Mouse (Mus musculus): Measurements from ENCODE around the gene Serpinb2. TPM values are rescaled to one million over a fixed set of nuclear protein-coding genes. Genes with fewer than 3 reads are reported as not detected.
A peak's percentile ranks its signal among the peaks of the same experiment; 100 is the strongest.

Serpinb2 gene
- not detected in 2 replicates for total RNA-seq (2014; fragmentation: Nextera tagmentation)
- total RNA-seq (2017), result not detected in 2 replicates

- no peak for ATAC-seq (replicated peaks; ENCODE audit: low FRiP score, low TSS enrichment, poor library complexity, severe bottlenecking)
Observed at GRCm38 (mm10) chr1:107511252-107511651, at the start of gene Serpinb2. Serpinb2 (plus strand) TSS chr1:107511423.

- ATAC-seq (replicated peaks; ENCODE audit: low FRiP score, low TSS enrichment, poor library complexity, severe bottlenecking), result no peak
Observed at GRCm38 (mm10) chr1:107479909-107480308, 31.3 kb upstream of the Serpinb2 start.

GRCm38 (mm10) chr1:107481452-107481851 lies 29.8 kb upstream of the Serpinb2 start:
- ATAC-seq (replicated peaks; ENCODE audit: low FRiP score, low TSS enrichment, poor library complexity, severe bottlenecking), result peak; percentile 94

- ATAC-seq (replicated peaks; ENCODE audit: low FRiP score, low TSS enrichment, poor library complexity, severe bottlenecking), result no peak
Observed at GRCm38 (mm10) chr1:107489577-107489976, 21.6 kb upstream of the Serpinb2 start.

GRCm38 (mm10) chr1:107496789-107497188 lies 14.4 kb upstream of the Serpinb2 start:
- ATAC-seq (replicated peaks; ENCODE audit: low FRiP score, low TSS enrichment, poor library complexity, severe bottlenecking), result no peak

- no peak for ATAC-seq (replicated peaks; ENCODE audit: low FRiP score, low TSS enrichment, poor library complexity, severe bottlenecking)
Observed at GRCm38 (mm10) chr1:107502025-107502424, 9.2 kb upstream of the Serpinb2 start.

GRCm38 (mm10) chr1:107503294-107503693 lies 7.9 kb upstream of the Serpinb2 start:
- ATAC-seq (replicated peaks; ENCODE audit: low FRiP score, low TSS enrichment, poor library complexity, severe bottlenecking), result no peak

- ATAC-seq (replicated peaks; ENCODE audit: low FRiP score, low TSS enrichment, poor library complexity, severe bottlenecking), result no peak
Observed at GRCm38 (mm10) chr1:107505898-107506562, 5.2 kb upstream of the Serpinb2 start.

GRCm38 (mm10) chr1:107512194-107513138 lies 1.2 kb downstream of the Serpinb2 start:
- no peak for ATAC-seq (replicated peaks; ENCODE audit: low FRiP score, low TSS enrichment, poor library complexity, severe bottlenecking)

- no peak for ATAC-seq (replicated peaks; ENCODE audit: low FRiP score, low TSS enrichment, poor library complexity, severe bottlenecking)
Observed at GRCm38 (mm10) chr1:107513530-107513929, 2.3 kb downstream of the Serpinb2 start.

- no peak for ATAC-seq (replicated peaks; ENCODE audit: low FRiP score, low TSS enrichment, poor library complexity, severe bottlenecking)
Observed at GRCm38 (mm10) chr1:107515839-107516498, 4.7 kb downstream of the Serpinb2 start.

- ATAC-seq (replicated peaks; ENCODE audit: low FRiP score, low TSS enrichment, poor library complexity, severe bottlenecking), result no peak
Observed at GRCm38 (mm10) chr1:107525592-107525991, 14.4 kb downstream of the Serpinb2 start.

- ATAC-seq (replicated peaks; ENCODE audit: low FRiP score, low TSS enrichment, poor library complexity, severe bottlenecking), result no peak
Observed at GRCm38 (mm10) chr1:107528325-107529078, 17.3 kb downstream of the Serpinb2 start.

GRCm38 (mm10) chr1:107529365-107530052 lies 18.3 kb downstream of the Serpinb2 start:
- no peak for ATAC-seq (replicated peaks; ENCODE audit: low FRiP score, low TSS enrichment, poor library complexity, severe bottlenecking)

- ATAC-seq (replicated peaks; ENCODE audit: low FRiP score, low TSS enrichment, poor library complexity, severe bottlenecking), result no peak
Observed at GRCm38 (mm10) chr1:107533736-107534135, 22.5 kb downstream of the Serpinb2 start.

GRCm38 (mm10) chr1:107537435-107537834 lies 26.2 kb downstream of the Serpinb2 start:
- no peak for ATAC-seq (replicated peaks; ENCODE audit: low FRiP score, low TSS enrichment, poor library complexity, severe bottlenecking)

- ATAC-seq (replicated peaks; ENCODE audit: low FRiP score, low TSS enrichment, poor library complexity, severe bottlenecking), result no peak
Observed at GRCm38 (mm10) chr1:107559494-107559893, 48.3 kb downstream of the Serpinb2 start.

- no peak for ATAC-seq (replicated peaks; ENCODE audit: low FRiP score, low TSS enrichment, poor library complexity, severe bottlenecking)
Observed at GRCm38 (mm10) chr1:107562110-107562509, 50.9 kb downstream of the Serpinb2 start.

- no peak for ATAC-seq (replicated peaks; ENCODE audit: low FRiP score, low TSS enrichment, poor library complexity, severe bottlenecking)
Observed at GRCm38 (mm10) chr1:107565644-107566043, 54.4 kb downstream of the Serpinb2 start.
